Mouse (Mus musculus) intestine, embryonic 15.5 days (tissue): ENCODE results near the gene Mbd3. TPM values are rescaled to one million over a fixed set of nuclear protein-coding genes. Genes with fewer than 3 reads are reported as not detected.

ENCODE experiments used
- ATAC-seq: fragments of 200-750 bp; cut with Nextera tagmentation; 2 replicates; pipeline ENCODE4 v1.8.0; 2017; ENCODE audit warnings: moderate TSS enrichment, moderate library complexity
- H3K27ac ChIP-seq: fragments of 300-500 bp; sonication (generic); 2 replicates; pipeline ENCODE4 v1.5.1; 2015; ENCODE audit warnings: mild to moderate bottlenecking, inconsistent platforms
- H3K27me3 ChIP-seq: fragments of 300-500 bp; sonication (generic); replicated peaks from 2 replicates; pipeline ENCODE4 v1.6.1; 2015; ENCODE audit warnings: inconsistent platforms
- H3K36me3 ChIP-seq: fragments of 300-500 bp; sonication (generic); 2 replicates; pipeline ENCODE4 v1.6.1; 2015; ENCODE audit warnings: inconsistent platforms
- H3K4me1 ChIP-seq: fragments of 300-500 bp; sonication (generic); replicated peaks from 2 replicates; pipeline ENCODE4 v1.6.1; 2015; ENCODE audit warnings: inconsistent platforms
- H3K4me2 ChIP-seq: fragments of 300-500 bp; sonication (generic); replicated peaks from 2 replicates; pipeline ENCODE4 v1.6.1; 2015; ENCODE audit warnings: mild to moderate bottlenecking, inconsistent platforms
- H3K4me3 ChIP-seq: fragments of 300-500 bp; sonication (generic); replicated peaks from 2 replicates; pipeline ENCODE4 v1.5.1; 2015; ENCODE audit warnings: inconsistent platforms
- H3K9ac ChIP-seq: fragments of 300-500 bp; sonication (generic); 2 replicates; pipeline ENCODE4 v1.6.1; 2015; ENCODE audit warnings: inconsistent platforms
- H3K9me3 ChIP-seq: fragments of 300-500 bp; sonication (generic); 2 replicates; pipeline ENCODE4 v1.6.1; 2016; ENCODE audit warnings: inconsistent platforms
- WGBS: fragments of 180-500 bp; shearing (Covaris S2); methylation state at CpG from one replicate; pipeline ENCODE4 v1.1.7; 2015; 5-methylcytosine and 5-hydroxymethylcytosine counted together
- polyA plus RNA-seq: library from polyadenylated mRNA; unstranded; fragments of >200 nt; fragmentation: Nextera tagmentation; extraction: Ambion mirVana; gene quantifications from 2 replicates; pipeline ENCODE4 v1.2.1, GENCODE M21; 2015

The Mbd3 gene
- polyA plus RNA-seq, 1 experiment from 2014 or later, result 180 TPM

DNA sequence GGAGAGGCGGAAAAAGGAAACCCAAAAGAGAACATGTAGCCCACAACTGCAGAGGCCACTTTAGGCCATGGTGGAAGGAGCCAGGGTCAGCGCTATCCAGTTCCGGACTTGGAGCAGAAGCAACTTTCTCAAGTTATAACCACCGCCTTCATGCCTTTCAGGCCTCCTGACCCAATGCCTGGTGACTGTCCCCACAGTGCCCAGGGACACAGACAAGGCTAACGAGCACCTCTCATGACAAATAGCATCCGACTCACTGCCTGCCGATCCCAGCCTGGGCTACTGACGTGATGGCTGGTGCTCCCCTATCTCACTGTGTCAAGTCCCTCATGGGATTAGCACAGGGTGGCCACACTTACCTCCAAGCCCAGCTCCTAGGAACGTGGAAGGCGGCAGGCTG is 21.4 kb upstream of the Mbd3 start:
- peaks cover 69% of the 10 kb centered on the region for H3K36me3 ChIP-seq
- H3K4me3 ChIP-seq, result no peak overlapping the region
- 0 out of 2 replicates have a peak overlapping the region, but pooled peaks have one; percentile 48 for H3K27ac ChIP-seq
- H3K9ac ChIP-seq, result 0 out of 2 replicates have a peak overlapping the region, but pooled peaks have one; percentile 5
- peaks cover 52% of the 10 kb centered on the region for H3K4me1 ChIP-seq
- H3K9me3 ChIP-seq, result no peaks in the 10 kb centered on the region
- 0 out of 2 replicates have a peak overlapping the region, but pooled peaks have one; percentile 26 for H3K4me2 ChIP-seq
- WGBS, result 92% methylated on average over 10 of the region's 10 CpGs
- ATAC-seq, result no peak
- no peaks in the 10 kb centered on the region for H3K27me3 ChIP-seq

DNA sequence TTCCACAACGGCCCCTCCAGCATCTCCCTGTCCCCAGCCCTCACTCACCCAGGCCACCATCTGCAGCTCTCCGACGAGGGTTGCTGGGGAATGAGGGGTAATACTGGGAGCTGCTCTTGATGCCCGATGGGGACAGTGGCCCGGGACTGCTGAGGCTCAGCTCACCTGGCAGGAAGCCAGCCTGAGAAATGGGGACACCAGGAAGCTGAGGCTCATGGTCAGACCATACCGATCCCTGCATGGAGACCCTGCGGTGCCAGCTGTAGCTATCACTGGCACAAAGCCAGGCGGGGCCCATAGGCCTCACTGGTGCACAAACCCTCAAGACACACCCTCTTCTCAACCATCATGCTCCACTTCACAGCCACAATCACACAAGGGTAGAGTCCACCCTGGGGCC is 20.1 kb upstream of the Mbd3 start:
- Histone ChIP-seq H3K9me3 (no peaks in the 10 kb centered on the region), H3K9ac (peak overlapping the region; percentile 13; the same call in 1 of the 2 replicates), H3K27ac (peak overlapping the region; percentile 76), H3K27me3 (no peaks in the 10 kb centered on the region), H3K36me3 (peaks cover 70% of the 10 kb centered on the region), H3K4me2 (peak overlapping the region; percentile 17), H3K4me1 (peaks cover 48% of the 10 kb centered on the region), H3K4me3 (no peak overlapping the region)
- WGBS, result 69% methylated on average over 8 of the region's 8 CpGs
- peak; percentile 55 for ATAC-seq

DNA sequence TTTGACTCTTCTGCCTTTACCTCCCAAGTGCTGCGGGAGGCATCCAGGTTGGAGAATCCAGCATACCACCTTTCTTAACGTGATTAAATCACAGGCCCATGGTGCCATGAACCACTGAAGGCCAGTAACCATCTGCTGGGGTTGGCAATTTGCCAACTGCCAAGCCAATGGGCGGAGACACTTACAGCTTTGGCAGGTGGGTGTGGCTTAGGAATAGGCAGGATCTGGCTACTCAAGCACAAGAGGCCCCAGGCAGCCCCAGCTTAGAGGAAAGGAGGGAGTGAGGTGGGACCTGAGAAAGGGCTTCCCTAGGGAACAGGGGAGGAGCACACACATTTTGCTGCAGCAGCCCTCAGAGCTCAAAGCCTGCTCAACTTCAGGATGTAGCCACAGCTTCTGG is 19.0 kb upstream of the Mbd3 start:
- Histone ChIP-seq H3K27ac (peak overlapping the region; percentile 76; the same call in 1 of the 2 replicates), H3K9ac (no peak overlapping the region)

DNA sequence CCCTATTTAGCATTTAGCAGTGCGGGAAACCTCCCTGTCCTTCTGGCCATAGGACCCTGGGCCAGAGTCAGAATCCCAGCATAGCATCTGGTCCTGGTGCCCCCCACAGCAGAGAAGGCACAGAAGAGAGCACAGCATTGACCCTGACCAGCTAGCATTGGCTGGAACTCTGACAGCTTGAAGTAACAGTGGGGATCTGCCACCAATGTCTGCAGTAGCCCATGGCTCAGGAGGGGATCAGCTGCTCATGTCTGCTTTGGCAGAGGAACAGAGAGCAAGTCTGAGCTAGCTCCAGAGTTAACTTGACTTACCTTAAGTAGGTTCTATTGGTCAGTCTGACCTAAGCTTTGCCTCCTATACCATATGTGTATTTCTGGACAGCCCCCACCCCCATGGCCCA is 18.5 kb upstream of the Mbd3 start:
- H3K9ac ChIP-seq, result no peak overlapping the region
- H3K4me2 ChIP-seq, result no peak overlapping the region
- no peaks in the 10 kb centered on the region for H3K27me3 ChIP-seq
- 0 out of 2 replicates have a peak, but pooled peaks have one; percentile 5 for ATAC-seq
- peaks cover 81% of the 10 kb centered on the region for H3K36me3 ChIP-seq
- no peak overlapping the region for H3K4me3 ChIP-seq
- peaks cover 40% of the 10 kb centered on the region for H3K4me1 ChIP-seq
- H3K27ac ChIP-seq, result no peak overlapping the region
- 100% methylated on average over 1 of the region's 1 CpGs for WGBS
- no peaks in the 10 kb centered on the region for H3K9me3 ChIP-seq

More for the DNA sequence above, 19.0 kb upstream of the Mbd3 start:
- no peak overlapping the region for H3K4me3 ChIP-seq
- WGBS, result 41% methylated on average over 3 of the region's 3 CpGs
- peak; percentile 63 for ATAC-seq
- no peak overlapping the region for H3K4me2 ChIP-seq
- H3K9me3 ChIP-seq, result no peaks in the 10 kb centered on the region
- H3K27me3 ChIP-seq, result no peaks in the 10 kb centered on the region
- peaks cover 43% of the 10 kb centered on the region for H3K4me1 ChIP-seq
- peaks cover 77% of the 10 kb centered on the region for H3K36me3 ChIP-seq

DNA sequence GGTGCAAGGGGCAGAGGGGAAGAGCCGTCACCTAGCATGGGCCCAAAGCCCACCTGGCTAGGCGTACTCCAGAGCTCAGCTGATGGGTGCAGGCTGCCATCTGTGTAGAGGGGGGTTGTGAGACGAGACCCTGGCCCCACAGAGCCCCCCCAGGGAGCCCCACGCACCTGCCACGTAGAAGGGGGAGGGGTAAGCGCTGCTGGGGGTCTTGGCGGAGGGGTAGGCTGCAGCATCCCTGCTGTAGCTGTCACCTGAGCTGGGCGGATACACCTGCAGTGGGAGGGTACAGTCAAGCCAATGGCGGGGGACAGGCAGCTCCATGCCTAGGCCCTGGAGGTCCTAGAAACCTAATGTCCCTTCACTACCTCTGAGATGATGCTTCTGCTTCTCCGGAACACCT is 18.0 kb upstream of the Mbd3 start:
- no peak for ATAC-seq
- Histone ChIP-seq H3K4me2 (no peak overlapping the region), H3K36me3 (peaks cover 86% of the 10 kb centered on the region), H3K4me1 (peaks cover 40% of the 10 kb centered on the region), H3K9ac (no peak overlapping the region), H3K9me3 (no peaks in the 10 kb centered on the region), H3K27me3 (no peaks in the 10 kb centered on the region), H3K27ac (0 out of 2 replicates have a peak overlapping the region, but pooled peaks have one; percentile 2), H3K4me3 (no peak overlapping the region)
- WGBS, result 86% methylated on average over 10 of the region's 10 CpGs

DNA sequence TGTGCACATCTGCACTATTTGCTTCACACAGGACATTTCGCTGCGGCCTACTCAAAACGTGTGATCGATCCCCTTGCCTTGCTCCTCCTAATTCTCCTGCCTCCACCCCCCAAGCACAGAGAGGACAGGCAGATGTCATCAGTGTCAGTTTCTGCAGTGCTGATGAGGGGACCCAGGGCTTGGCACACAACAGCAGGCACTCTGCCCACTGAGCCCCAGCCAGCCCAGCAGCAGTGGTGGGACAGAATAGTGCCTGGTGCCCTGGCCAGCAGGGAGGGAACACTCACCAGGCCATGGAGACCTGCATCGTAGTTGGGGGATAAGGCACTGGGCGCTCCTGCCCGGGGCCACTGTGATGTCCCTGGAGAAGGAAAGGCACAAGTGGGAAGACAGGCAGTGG is 16.2 kb upstream of the Mbd3 start:
- H3K4me1 ChIP-seq, result peaks cover 23% of the 10 kb centered on the region
- no peak overlapping the region for H3K4me2 ChIP-seq
- no peak overlapping the region for H3K27ac ChIP-seq
- no peak for ATAC-seq
- no peak overlapping the region for H3K9ac ChIP-seq
- peaks cover 88% of the 10 kb centered on the region for H3K36me3 ChIP-seq
- H3K4me3 ChIP-seq, result no peak overlapping the region
- no peaks in the 10 kb centered on the region for H3K27me3 ChIP-seq
- no peaks in the 10 kb centered on the region for H3K9me3 ChIP-seq
- WGBS, result 91% methylated on average over 7 of the region's 7 CpGs

DNA sequence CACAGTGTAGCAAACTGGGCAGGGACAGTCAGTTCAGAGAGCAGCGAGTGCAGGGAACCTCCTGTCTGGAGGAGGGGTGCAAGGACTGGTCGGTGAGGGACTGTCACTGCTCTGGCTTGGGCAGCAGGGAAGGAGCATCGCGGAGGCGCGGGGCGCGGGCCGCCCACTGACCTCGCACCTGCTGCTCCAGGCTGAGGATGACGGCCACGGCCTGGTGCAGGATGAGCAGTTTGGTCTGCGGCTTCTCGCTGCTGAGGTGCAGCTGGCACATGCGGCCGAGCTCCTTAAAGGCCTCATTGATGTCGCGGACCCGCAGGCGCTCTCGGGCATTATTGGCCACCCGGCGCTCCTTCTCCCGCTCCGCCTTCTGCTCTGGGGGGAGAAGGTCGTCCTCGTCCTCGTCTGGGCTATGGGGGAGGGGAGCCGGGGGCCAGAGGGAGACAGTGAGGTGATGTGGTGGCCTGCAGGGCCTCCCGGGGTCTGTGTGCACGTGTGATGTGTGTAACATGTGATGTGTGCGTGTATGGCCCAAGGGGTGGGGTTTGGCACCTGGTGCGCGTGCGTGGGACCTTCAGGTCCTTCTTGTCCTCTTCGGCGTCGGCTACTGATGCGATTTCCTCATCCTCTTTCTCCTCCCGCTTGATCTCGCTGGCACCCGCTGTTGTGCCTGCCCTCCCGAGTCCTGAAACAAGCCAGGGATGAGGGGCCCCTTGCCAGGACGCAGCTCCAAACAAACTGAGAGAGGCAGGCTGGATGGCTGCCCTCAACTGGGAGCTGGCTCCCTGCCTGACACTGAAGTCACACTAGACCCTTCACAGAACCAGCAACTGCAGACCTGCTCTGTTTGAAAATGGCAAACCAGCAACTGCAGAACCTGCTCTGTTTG is 13.5 kb upstream of the Mbd3 start:
- H3K36me3 ChIP-seq, result peaks cover 79% of the 10 kb centered on the region
- no peaks in the 10 kb centered on the region for H3K9me3 ChIP-seq
- no peaks in the 10 kb centered on the region for H3K27me3 ChIP-seq
- WGBS, result 81% methylated on average over 44 of the region's 44 CpGs
- no peak for ATAC-seq
- peaks cover under 1% of the 10 kb centered on the region; the same call in 1 of the 2 replicates for H3K4me1 ChIP-seq
- H3K27ac ChIP-seq, result no peak overlapping the region
- H3K9ac ChIP-seq, result no peak overlapping the region
- H3K4me2 ChIP-seq, result no peak overlapping the region
- H3K4me3 ChIP-seq, result no peak overlapping the region

DNA sequence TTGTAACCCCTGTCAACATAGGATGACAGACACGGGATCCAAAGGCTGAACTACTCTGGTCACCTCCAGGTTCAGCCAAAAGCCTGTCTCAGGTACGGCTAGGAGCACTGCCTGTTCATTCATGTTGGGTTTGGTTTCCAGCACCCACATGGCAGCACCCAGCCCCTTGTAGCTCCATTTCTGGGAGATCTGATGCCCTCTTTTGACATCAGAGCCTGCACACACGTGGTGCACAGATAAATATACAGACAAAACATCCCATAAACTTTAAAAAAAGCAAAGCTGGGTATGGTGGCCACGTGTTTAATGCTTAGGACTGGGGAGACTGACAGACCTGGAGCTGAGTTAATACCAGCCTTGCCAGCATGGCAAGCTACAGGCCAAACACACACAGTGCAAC is 8.6 kb upstream of the Mbd3 start:
- H3K9me3 ChIP-seq, result no peaks in the 10 kb centered on the region
- H3K9ac ChIP-seq, result no peak overlapping the region
- WGBS, result 37% methylated on average over 4 of the region's 4 CpGs
- H3K36me3 ChIP-seq, result peaks cover 48% of the 10 kb centered on the region
- H3K4me3 ChIP-seq, result no peak overlapping the region
- 0 out of 2 replicates have a peak overlapping the region, but pooled peaks have one; percentile 85 for H3K4me2 ChIP-seq
- ATAC-seq, result no peak
- peaks cover 23% of the 10 kb centered on the region for H3K4me1 ChIP-seq
- 0 out of 2 replicates have a peak overlapping the region, but pooled peaks have one; percentile 81 for H3K27ac ChIP-seq
- H3K27me3 ChIP-seq, result no peaks in the 10 kb centered on the region

DNA sequence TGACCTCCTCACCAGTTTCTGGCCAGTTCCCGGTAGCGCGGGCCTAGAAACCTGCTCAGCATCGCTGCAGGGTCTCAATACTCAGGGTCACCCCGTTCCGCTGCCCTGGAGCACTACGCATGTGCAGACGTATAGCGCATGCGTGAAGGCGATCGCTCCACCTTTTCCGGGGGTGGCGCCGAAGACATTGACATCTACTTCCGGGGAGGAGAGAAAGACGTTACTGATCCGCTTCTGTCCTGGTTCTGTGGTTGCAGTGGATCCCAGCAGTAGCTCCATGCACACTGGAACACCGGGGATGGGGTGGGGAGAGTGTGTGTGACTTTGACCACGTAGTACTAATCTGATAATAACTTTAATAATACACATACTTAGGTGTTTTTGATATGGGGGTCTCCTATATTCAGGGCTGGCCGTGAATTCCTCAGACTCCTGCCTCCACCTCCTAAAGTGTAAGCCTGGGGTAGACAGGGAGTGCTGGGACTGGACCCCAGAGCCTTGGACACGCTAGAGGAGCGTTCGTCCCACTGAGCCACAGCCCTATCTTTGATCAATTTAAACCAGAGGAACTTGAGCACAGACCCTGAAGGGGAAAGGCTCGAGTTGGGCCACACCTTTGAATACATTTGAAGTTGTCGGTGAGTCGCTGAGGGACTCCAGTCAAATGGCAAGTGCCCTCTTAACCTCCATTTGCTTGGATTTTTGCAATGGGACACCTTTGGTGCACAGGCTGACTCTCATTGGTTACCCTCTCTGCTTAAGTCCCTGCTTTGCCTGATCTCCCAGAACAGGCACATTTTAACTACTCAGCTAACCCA is 7.5 kb upstream of the Mbd3 start, which contains the start of gene Uqcr11:
Gene Uqcr11, minus strand, starts transcription at position 147 of the 818 bp plus-strand sequence.
- H3K4me1 ChIP-seq, result peaks cover 23% of the 10 kb centered on the region
- H3K4me2 ChIP-seq, result peak within 1 kb of the TSS; percentile 85
- H3K9me3 ChIP-seq, result no peaks in the 10 kb centered on the region
- WGBS, result 1% methylated on average over 27 of the region's 27 CpGs
- peak; percentile 89 for ATAC-seq
- H3K4me3 ChIP-seq, result peak within 1 kb of the TSS; percentile 75
- peaks cover 45% of the 10 kb centered on the region for H3K36me3 ChIP-seq
- H3K27ac ChIP-seq, result peak within 1 kb of the TSS; percentile 81
- H3K9ac ChIP-seq, result peak within 1 kb of the TSS; percentile 72
- H3K27me3 ChIP-seq, result no peaks in the 10 kb centered on the region

DNA sequence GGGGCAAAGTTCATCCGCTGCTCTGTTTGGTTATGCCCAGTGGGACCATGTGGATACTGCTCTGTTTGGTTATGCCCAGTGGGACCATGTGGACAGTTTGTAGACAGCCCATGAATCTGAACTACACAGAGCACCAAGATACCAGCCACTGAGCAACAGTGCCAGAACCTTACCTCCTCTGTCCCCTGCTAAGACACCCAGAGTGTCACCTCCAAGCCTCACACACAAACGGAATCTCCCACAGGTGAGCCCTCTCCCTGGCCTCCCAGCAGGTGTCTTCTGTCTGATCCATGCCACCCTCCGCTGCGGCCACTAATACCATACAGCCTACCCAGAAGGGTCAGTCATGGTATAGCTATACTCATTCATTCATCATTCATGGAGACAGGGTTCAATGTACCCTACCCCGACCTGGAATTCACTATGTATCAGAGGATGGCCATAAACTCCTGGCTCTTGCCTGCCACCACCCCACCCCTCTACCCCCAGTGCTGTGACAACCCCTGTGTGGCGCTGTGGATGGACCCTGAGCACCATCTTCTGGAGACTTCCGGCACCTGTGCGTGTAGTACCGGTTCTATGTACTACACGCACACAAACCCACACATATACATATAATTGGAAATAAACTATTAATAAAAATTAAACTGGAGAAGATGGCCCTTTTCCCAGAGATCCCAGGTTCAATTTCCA is 6.3 kb upstream of the Mbd3 start:
- Histone ChIP-seq H3K27ac (no peak overlapping the region), H3K4me2 (peak overlapping the region; percentile 85), H3K4me3 (peak overlapping the region; percentile 75), H3K9me3 (no peaks in the 10 kb centered on the region), H3K9ac (peak overlapping the region; percentile 72), H3K36me3 (peaks cover 41% of the 10 kb centered on the region), H3K4me1 (peaks cover 26% of the 10 kb centered on the region), H3K27me3 (no peaks in the 10 kb centered on the region)
- ATAC-seq, result no peak
- WGBS, result 54% methylated on average over 10 of the region's 10 CpGs

DNA sequence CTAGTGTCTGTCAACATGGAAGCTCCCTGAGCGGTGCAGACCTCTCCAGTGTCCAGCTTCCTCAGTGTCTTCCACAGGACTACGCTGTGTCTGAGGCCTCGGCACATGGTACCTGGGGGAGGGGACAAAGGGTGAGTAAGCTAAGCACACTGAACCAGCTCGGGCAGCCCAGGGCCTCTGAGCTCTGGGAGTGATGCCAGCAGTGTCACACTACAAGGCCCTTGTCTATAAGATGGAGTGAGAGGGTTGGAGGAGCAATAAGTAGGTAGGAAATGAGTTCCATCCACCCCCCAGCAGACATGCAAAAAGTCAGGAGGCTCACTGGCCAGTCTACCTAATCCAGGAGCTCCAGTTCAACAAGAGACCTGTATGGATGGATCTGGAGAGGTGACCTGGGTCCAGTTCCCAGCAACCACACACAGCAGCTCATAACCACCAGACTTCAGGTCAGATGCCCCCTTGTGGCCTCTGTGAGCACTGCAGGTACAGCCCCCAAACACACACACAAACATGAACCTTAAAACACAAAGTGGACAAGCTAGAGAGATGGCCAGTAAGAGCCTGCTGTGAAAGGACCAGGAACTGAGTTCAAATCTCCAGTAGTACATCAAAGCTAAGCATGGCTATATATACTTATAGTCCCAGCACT is 3.8 kb upstream of the Mbd3 start:
- ATAC-seq, result no peak
- Histone ChIP-seq H3K9ac (no peak overlapping the region), H3K4me2 (no peak overlapping the region), H3K9me3 (no peaks in the 10 kb centered on the region), H3K27ac (no peak overlapping the region), H3K36me3 (peaks cover 29% of the 10 kb centered on the region), H3K27me3 (no peaks in the 10 kb centered on the region), H3K4me1 (peaks cover 33% of the 10 kb centered on the region), H3K4me3 (no peak overlapping the region)
- WGBS, result 89% methylated on average over 4 of the region's 4 CpGs
